Mouse (Mus musculus) kidney, postnatal 25 days (tissue): ENCODE results near the gene Dgkb.

Experiments
- DNase-seq, 2 experiments: peaks; one replicate each; pipeline ENCODE4 v3.0.0; 2021; ENCODE audit warnings: mixed read lengths in 2 of 2

Gene Dgkb

GRCm38 (mm10) chr12:38385942-38386341 is 568.4 kb downstream of the Dgkb start:
- DNase-seq: no peak

DNA sequence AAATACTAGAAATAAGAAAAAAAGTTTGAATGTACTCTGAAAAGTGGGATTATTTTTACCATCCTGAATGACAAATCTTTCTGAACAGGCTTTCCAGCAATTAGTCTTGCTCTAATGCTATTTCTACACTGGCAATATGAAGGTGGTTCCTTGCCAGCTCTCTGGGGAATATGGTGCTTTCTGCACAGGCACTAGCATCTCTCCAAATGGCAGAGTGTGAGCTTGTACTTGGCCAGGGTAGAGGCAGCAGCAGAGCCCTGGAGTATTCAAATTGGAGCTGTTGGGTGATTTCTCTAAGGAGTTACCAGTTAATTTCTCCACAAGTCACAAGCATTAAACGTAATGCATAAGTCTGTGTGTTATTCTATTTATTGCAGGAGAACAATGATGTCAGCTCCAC is 569.5 kb downstream of the Dgkb start:
- DNase-seq: no peak

GRCm38 (mm10) chr12:38387654-38388053 is 570.1 kb downstream of the Dgkb start:
- no peak for DNase-seq

DNA sequence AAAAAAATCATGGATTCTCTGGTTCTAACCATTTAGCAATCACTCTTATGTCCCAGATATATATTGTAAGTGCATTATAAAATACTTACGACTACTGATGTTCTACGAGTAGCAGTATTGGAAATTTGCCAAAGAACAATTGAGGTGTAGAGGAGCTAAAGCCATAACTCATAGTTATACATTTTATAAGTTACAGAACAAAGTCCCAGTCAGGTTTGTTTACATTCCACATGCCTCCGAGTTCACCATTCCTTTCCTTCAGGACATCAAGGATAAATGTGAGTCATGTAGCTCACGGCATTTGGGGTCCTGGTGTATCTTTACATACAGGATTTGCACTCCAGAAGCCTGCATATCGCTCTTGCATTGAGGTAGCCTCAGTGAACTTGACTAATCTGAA is 570.7 kb downstream of the Dgkb start:
- DNase-seq: no peak

DNA sequence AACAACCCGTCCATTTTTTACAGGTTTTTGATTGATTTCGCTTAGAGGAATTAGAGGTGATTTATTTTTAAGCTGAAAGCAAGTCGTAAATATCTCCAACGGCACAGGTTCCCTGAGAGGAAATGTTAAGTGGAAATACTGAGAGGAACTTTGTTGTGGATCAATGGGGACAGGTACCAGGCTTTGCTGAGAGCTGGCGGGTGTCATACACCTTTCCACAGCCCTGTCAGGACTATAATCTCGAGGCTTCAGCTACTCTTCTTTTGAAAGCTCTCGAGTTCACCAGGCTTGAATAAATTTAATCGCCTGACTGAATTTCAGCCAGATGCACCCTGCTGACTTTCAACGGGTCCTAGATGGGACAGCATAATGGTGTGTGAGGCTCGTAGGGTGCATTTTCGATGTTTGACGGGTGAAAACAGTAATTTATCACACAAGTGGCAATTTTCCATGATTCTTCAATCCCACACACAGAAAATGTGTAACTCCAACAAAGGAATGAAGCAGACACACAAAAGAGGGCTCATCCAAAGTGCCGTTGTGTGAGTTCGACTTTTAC is 580.3 kb downstream of the Dgkb start:
- no peak for DNase-seq

- DNase-seq: no peak
Observed at GRCm38 (mm10) chr12:38400089-38400488, 582.6 kb downstream of the Dgkb start.

DNA sequence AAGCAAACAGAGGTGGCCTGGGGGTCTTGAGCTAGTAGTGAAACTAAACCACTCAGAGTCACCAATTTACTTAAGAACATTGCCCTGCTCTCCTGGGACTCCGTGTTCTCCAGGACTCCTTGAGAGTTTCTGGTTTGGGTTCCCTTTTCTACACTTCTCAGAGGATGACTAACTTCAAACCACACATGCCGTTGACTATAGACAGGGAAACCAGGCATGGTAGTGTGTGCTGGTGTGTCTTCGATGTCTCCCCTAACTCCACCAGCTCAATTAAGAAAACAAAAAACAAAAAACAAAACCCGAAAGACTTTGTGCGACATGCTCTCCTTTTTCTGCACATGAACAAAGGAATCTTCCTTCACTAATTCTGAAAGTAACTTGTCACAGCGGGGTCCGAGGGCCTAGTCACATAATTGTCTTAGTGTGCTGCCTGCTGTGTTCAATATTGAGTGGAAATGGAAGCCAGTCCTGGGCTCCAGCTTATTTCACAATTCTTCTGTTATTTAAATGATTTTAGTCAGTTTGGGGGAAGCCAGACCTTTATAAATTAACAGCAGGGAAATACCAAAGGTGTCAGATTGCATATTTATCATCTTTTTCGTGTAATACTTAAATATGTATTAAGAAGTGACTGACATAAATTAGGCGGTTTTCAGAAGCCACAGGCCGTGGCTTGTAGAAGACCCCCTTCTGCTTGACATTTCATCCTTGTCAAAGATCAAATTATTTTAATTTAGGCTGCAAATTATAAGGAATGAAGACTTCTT is 618.0 kb downstream of the Dgkb start:
- DNase-seq: no peak

GRCm38 (mm10) chr12:38436131-38436436 is 618.6 kb downstream of the Dgkb start:
- no peak for DNase-seq

GRCm38 (mm10) chr12:38450323-38451087 is 633.0 kb downstream of the Dgkb start:
- DNase-seq: no peak

DNA sequence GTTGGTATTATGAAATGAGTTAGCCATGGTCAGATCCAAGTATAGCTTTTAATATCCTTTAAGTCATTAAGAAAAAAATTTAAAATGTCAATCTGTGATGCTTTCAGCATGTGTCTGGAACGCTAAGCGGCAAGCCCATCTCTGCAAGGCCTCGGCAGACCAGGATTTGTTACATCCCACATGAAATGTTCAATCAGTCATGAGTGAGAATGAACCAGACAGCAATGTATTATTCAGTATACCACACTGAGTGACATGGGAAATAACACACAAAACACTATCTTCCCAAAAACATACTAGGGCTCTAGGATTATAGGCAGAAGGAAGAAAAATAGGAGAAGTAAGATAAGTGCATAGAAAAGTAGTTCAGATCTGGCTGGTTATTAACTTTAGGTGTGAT is 634.2 kb downstream of the Dgkb start:
- no peak for DNase-seq

- DNase-seq: no peak
Observed at GRCm38 (mm10) chr12:38468191-38468590, 650.7 kb downstream of the Dgkb start.

- no peak for DNase-seq
Observed at GRCm38 (mm10) chr12:38468605-38469004, 651.1 kb downstream of the Dgkb start.

- DNase-seq: no peak
Observed at GRCm38 (mm10) chr12:38497229-38497628, 679.7 kb downstream of the Dgkb start.

DNA sequence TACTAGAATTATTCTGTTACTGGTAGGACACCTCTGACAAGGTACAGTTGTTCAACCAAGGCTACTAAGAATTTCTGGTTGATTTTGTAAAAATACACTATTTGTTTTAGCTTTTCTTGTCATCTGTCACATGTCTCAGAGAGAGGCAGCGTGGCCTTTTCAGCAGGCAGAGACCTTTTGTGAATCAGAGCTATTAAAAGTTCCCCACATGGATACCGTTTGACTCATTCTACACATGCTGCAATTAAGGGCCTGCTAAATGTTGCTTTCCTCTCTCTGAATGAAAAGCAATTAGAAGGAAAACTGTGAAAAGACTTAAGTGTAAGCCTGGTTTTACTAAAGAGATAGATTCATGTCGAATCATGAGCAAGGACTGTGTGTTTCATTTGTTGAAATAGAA is 683.4 kb downstream of the Dgkb start:
- no peak for DNase-seq

- no peak for DNase-seq
Observed at GRCm38 (mm10) chr12:38508195-38508594, 690.7 kb downstream of the Dgkb start.

DNA sequence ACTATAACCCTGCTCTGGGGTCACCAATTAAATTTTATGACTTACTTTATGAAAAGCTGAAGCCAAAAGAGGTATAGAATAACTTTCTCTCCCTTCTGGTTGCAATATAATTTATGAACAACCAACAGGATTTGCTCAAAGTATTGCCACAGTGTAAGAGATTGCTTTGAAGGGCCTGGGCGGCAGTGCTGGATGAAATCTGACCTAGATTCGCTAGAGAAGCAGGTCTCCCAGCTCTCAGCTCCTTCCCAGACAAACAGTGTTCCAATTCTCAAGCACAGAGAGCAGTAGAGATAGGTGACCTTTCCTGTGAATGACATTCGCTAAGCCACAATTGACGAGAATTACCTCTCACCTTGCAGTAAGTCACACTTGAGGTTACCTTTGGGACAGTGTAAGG is 727.9 kb downstream of the Dgkb start:
- no peak for DNase-seq

GRCm38 (mm10) chr12:38577141-38577540 is 759.6 kb downstream of the Dgkb start:
- DNase-seq: no peak

DNA sequence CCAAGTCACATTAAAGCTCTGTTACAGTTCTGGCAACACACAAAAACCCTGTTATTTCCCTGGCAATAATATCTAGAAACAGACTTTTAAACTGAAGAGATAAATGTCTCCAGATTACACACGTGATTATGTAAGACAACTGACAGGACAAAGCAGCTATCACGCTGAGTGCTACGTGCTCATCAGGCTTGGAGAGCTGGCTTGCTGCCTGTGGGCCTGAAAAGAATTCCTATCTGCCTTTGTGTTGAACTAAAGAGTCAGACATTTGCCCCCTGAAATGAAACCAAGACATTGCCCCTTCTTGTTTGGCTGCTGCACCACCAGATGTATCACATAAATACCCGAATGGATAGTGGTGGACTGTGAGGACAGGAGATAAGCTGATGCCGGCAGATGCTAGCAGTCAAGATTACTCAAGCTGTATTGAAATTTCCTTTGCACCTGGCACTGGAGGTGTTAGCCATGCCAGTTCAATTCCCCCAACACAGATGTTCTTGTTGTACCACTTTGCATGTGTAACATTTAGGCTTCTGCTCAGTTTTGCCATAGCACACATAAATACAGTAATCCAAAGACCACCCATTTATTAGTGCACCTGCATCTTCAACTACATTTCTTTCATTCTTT is 761.8 kb downstream of the Dgkb start:
- no peak for DNase-seq

- no peak for DNase-seq
Observed at GRCm38 (mm10) chr12:38586368-38586865, 768.9 kb downstream of the Dgkb start.

DNA sequence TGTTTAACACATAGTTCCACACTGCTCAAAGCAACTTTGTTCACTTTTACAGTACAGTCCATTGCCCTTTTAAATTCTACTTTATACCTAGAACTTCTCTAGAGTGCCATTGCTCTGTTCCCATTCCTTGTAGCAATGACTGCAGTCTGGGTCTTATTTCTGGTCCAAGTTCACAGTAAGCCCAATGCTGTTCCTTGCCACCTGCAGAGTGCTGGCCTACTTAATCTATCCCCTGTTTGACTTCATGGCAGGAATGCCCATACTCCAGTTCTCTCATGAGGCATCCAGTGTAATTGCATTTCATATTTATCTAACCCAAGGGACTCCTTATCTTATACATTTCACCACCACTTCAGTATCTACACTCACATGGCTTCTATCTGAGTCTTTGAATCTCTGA is 772.4 kb downstream of the Dgkb start:
- no peak for DNase-seq

DNA sequence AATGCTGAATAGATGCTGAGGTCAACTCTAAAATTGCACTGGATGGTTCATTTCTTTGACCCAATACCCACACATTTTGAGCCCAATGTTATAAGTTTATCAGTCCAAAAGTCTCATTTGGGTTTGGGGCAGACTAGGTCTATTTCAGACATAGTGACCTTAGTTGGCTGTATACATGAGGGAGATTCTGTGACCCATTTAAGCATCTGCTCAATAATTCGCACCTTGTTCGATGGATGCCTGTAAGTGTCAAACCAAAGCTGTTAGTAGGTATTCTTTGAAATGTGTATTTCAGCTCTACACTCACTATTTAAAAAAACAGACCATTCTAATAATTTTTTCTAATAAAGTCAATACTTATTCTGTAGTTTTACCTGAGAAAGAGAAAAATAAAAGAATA is 776.1 kb downstream of the Dgkb start:
- DNase-seq: no peak

DNA sequence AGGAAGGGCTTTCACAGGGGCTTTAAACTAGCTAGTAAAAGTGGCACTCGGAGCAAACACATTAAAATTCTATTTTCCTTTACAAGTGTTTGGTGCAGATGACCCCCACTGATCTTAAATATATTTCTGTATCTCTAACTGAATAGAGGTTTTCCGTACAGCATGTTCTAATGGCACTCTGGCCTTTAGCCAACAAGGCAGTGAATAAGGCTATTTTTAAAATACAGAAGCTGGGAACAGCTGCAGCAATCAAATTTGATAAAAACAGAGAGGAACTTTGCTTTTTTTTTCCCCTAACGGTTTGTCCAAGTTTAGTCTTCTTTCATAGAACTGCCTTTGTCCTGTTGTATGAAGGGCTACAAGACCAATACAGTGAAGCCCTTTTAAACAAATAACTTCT is 776.5 kb downstream of the Dgkb start:
- peak in 1 of 2 experiments; percentile 2 for DNase-seq

DNA sequence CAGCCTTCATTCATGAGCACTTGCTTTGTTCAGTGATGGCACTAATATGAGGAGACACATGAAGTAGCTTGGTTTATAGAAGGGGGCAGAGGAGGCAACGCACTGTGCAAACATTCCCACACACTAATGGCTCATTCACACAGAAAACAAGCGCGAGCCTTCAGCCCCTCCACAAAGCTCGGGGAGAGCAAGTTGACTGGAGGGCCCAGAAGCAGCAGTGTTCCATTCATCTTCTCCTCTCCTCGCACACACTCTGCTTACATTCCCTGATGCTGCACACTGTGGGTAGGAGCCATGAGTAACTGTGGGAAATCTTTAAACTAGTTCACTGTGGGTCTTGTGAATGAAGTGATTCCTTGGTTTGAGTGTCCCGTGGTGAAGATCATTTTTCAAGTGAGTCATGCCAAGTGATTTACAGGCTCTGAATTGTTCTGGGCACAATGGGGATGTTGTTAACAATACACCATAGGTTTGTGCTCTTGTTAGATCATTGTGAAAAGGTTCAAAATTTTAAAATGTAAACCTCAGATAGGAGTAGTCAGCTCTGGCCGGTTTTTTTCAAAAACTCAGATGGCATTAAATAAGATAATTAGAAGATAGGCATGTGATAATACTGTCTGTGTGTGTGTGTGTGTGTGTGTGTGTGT is 779.0 kb downstream of the Dgkb start:
- no peak for DNase-seq
